Mouse (Mus musculus) limb, embryonic 14.5 days (tissue): ENCODE data around the gene Pole4. TPM values are rescaled to one million over a fixed set of nuclear protein-coding genes. Genes with fewer than 3 reads are reported as not detected.
A peak's percentile ranks its signal among the peaks of the same experiment; 100 is the strongest.

ENCODE experiments used
- ATAC-seq: fragments of 200-750 bp; cut with Nextera tagmentation; 2 replicates; pipeline ENCODE4 v1.8.0; 2017; ENCODE audit warnings: low read depth, moderate number of reproducible peaks, moderate TSS enrichment; ENCODE audit not compliant: low FRiP score
- DNase-seq: peaks from one replicate; pipeline ENCODE4 v3.0.0-alpha.2; 2015; ENCODE audit warnings: low spot score
- H3K27ac ChIP-seq: fragments of 300-500 bp; sonication (generic); replicated peaks from 2 replicates; pipeline ENCODE4 v1.5.1; 2014; ENCODE audit warnings: low read depth, mild to moderate bottlenecking, low read length, moderate library complexity, mixed read lengths
- H3K27me3 ChIP-seq: fragments of 300-500 bp; sonication (generic); 2 replicates; pipeline ENCODE4 v1.6.1; 2014; ENCODE audit warnings: low read length, mixed read lengths; ENCODE audit not compliant: control insufficient read depth, insufficient read depth
- H3K36me3 ChIP-seq: fragments of 300-500 bp; sonication (generic); 2 replicates; pipeline ENCODE4 v1.6.1; 2014; ENCODE audit warnings: mild to moderate bottlenecking, low read length, moderate library complexity, mixed read lengths; ENCODE audit not compliant: control insufficient read depth, insufficient read depth
- H3K4me1 ChIP-seq: fragments of 300-500 bp; sonication (generic); 2 replicates; pipeline ENCODE4 v1.6.1; 2014; ENCODE audit warnings: antibody characterized with exemption, low read length, mixed read lengths; ENCODE audit not compliant: control insufficient read depth, insufficient read depth
- H3K4me2 ChIP-seq: fragments of 300-500 bp; sonication (generic); replicated peaks from 2 replicates; pipeline ENCODE4 v1.6.1; 2014; ENCODE audit warnings: low read depth, mild to moderate bottlenecking, low read length, moderate library complexity; ENCODE audit not compliant: severe bottlenecking
- H3K4me3 ChIP-seq: fragments of 300-500 bp; sonication (generic); replicated peaks from 2 replicates; pipeline ENCODE4 v1.5.1; 2014; ENCODE audit warnings: low read length
- H3K9ac ChIP-seq: fragments of 300-500 bp; sonication (generic); 2 replicates; pipeline ENCODE4 v1.6.1; 2014; ENCODE audit warnings: mild to moderate bottlenecking, low read depth, low read length, moderate library complexity; ENCODE audit not compliant: severe bottlenecking
- H3K9me3 ChIP-seq: fragments of 300-500 bp; sonication (generic); 2 replicates; pipeline ENCODE4 v1.6.1; 2016; ENCODE audit warnings: low read length; ENCODE audit not compliant: control insufficient read depth
- POLR2A ChIP-seq: fragments of 200-500 bp; IDR thresholded peaks from 2 replicates; pipeline ENCODE4 v1.8.0; 2012; ENCODE audit warnings: inconsistent platforms, mild to moderate bottlenecking, moderate library complexity, borderline replicate concordance; ENCODE audit not compliant: insufficient read depth, insufficient read length; ENCODE audit errors: extremely low read depth
- WGBS: fragments of 180-500 bp; shearing (Covaris S2); extraction: QIAGEN DNeasy Blood & Tissue Kit; methylation state at CpG from one replicate; pipeline ENCODE4 v1.1.7; 2014; 5-methylcytosine and 5-hydroxymethylcytosine counted together
- polyA plus RNA-seq, 2 experiments: library from polyadenylated mRNA; depleted of rRNA in 1 of 2; stranded (reverse) in 1 of 2; unstranded in 1 of 2; fragments of >200 nt; fragmentation: Nextera tagmentation in 1 of 2; extraction: Ambion mirVana in 1 of 2; gene quantifications; 2 replicates each; pipeline versions ENCODE4 v1.2.1 to v1.2.3; 2012 to 2014

The Pole4 gene
- polyA plus RNA-seq, 2 experiments, result 41.8 to 97.2 TPM

GRCm38 (mm10) chr6:82728635-82729034 is 23.5 kb upstream of the Pole4 start:
- no peak for DNase-seq
- WGBS, result 94% methylated on average over 21 of the region's 21 CpGs
- Histone ChIP-seq H3K4me1 (peaks cover 3% of the 10 kb centered on the region; the same call in 1 of the 2 replicates), H3K27ac (no peak overlapping the region), H3K9ac (no peak overlapping the region), H3K4me3 (no peak overlapping the region), H3K27me3 (no peaks in the 10 kb centered on the region), H3K36me3 (peaks cover 48% of the 10 kb centered on the region), H3K4me2 (no peak overlapping the region), H3K9me3 (no peaks in the 10 kb centered on the region)
- no peak for TF ChIP-seq POLR2A
- no peak for ATAC-seq

- Histone ChIP-seq H3K27me3 (no peaks in the 10 kb centered on the region), H3K27ac (no peak overlapping the region), H3K4me2 (no peak overlapping the region), H3K9me3 (no peaks in the 10 kb centered on the region), H3K9ac (no peak overlapping the region), H3K36me3 (peaks cover 48% of the 10 kb centered on the region), H3K4me3 (no peak overlapping the region), H3K4me1 (peaks cover 11% of the 10 kb centered on the region; the same call in 1 of the 2 replicates)
- no peak for TF ChIP-seq POLR2A
- WGBS, result 95% methylated on average over 13 of the region's 13 CpGs
- DNase-seq (no peak), ATAC-seq (no peak)
Measured at GRCm38 (mm10) chr6:82727206-82727605, 22.0 kb upstream of the Pole4 start.

GRCm38 (mm10) chr6:82723321-82723720 is 18.2 kb upstream of the Pole4 start:
- peak; percentile 86 for ATAC-seq
- Histone ChIP-seq H3K9ac (no peak overlapping the region), H3K4me1 (peaks cover 11% of the 10 kb centered on the region; the same call in 1 of the 2 replicates), H3K27ac (peak overlapping the region; percentile 80), H3K4me3 (no peak overlapping the region), H3K9me3 (no peaks in the 10 kb centered on the region), H3K4me2 (no peak overlapping the region), H3K36me3 (peaks cover 22% of the 10 kb centered on the region), H3K27me3 (no peaks in the 10 kb centered on the region)
- peak; percentile 67 for DNase-seq
- 33% methylated on average over 5 of the region's 5 CpGs for WGBS
- no peak for TF ChIP-seq POLR2A

GRCm38 (mm10) chr6:82716126-82716525 is 11.0 kb upstream of the Pole4 start:
- Histone ChIP-seq H3K27me3 (no peaks in the 10 kb centered on the region), H3K9ac (no peak overlapping the region), H3K36me3 (no peaks in the 10 kb centered on the region), H3K4me1 (no peaks in the 10 kb centered on the region), H3K4me3 (no peak overlapping the region), H3K4me2 (no peak overlapping the region), H3K9me3 (no peaks in the 10 kb centered on the region), H3K27ac (no peak overlapping the region)
- ATAC-seq (no peak), DNase-seq (no peak)
- no peak for TF ChIP-seq POLR2A
- WGBS, result 79% methylated on average over 4 of the region's 4 CpGs

- Histone ChIP-seq H3K27me3 (no peaks in the 10 kb centered on the region), H3K9ac (no peak overlapping the region), H3K36me3 (no peaks in the 10 kb centered on the region), H3K9me3 (no peaks in the 10 kb centered on the region), H3K27ac (no peak overlapping the region), H3K4me1 (no peaks in the 10 kb centered on the region), H3K4me3 (no peak overlapping the region), H3K4me2 (no peak overlapping the region)
- TF ChIP-seq POLR2A, result no peak
- ATAC-seq, result no peak
- DNase-seq, result no peak
- 77% methylated on average over 3 of the region's 3 CpGs for WGBS
Measured at GRCm38 (mm10) chr6:82715653-82716052, 10.5 kb upstream of the Pole4 start.

- TF ChIP-seq POLR2A, result no peak
- H3K4me1 ChIP-seq, result no peaks in the 10 kb centered on the region
- H3K27me3 ChIP-seq, result no peaks in the 10 kb centered on the region
- H3K4me3 ChIP-seq, result no peak overlapping the region
- no peak overlapping the region for H3K9ac ChIP-seq
- ATAC-seq, result no peak
- no peaks in the 10 kb centered on the region for H3K36me3 ChIP-seq
- 59% methylated on average over 6 of the region's 6 CpGs for WGBS
- no peak overlapping the region for H3K27ac ChIP-seq
- no peaks in the 10 kb centered on the region for H3K9me3 ChIP-seq
- H3K4me2 ChIP-seq, result no peak overlapping the region
- no peak for DNase-seq
Measured at GRCm38 (mm10) chr6:82715253-82715652, 10.1 kb upstream of the Pole4 start.
